Mouse (Mus musculus) neural tube, embryonic 13.5 days (tissue): ENCODE data around the gene Tmem132c. TPM values are rescaled to one million over a fixed set of nuclear protein-coding genes. Genes with fewer than 3 reads are reported as not detected.

Experiments used
- ATAC-seq: fragments of 200-750 bp; cut with Nextera tagmentation; 2 replicates; pipeline ENCODE4 v1.8.0; 2017; ENCODE audit warnings: low read depth, mild to moderate bottlenecking, moderate TSS enrichment, moderate library complexity
- H3K27ac ChIP-seq: fragments of 300-500 bp; sonication (generic); replicated peaks from 2 replicates; pipeline ENCODE4 v1.5.1; 2015; ENCODE audit warnings: moderate library complexity, mild to moderate bottlenecking, inconsistent platforms
- H3K27me3 ChIP-seq: fragments of 300-500 bp; sonication (generic); 2 replicates; pipeline ENCODE4 v1.6.1; 2015; ENCODE audit warnings: mild to moderate bottlenecking, inconsistent platforms
- H3K36me3 ChIP-seq: fragments of 300-500 bp; sonication (generic); 2 replicates; pipeline ENCODE4 v1.6.1; 2015; ENCODE audit warnings: mild to moderate bottlenecking, inconsistent platforms
- H3K4me1 ChIP-seq: fragments of 300-500 bp; sonication (generic); replicated peaks from 2 replicates; pipeline ENCODE4 v1.6.1; 2015; ENCODE audit warnings: inconsistent platforms
- H3K4me2 ChIP-seq: fragments of 300-500 bp; sonication (generic); 2 replicates; pipeline ENCODE4 v1.6.1; 2015; ENCODE audit warnings: inconsistent platforms, mild to moderate bottlenecking, moderate library complexity
- H3K4me3 ChIP-seq: fragments of 300-500 bp; sonication (generic); 2 replicates; pipeline ENCODE4 v1.5.1; 2015; ENCODE audit warnings: mild to moderate bottlenecking, inconsistent platforms
- H3K9ac ChIP-seq: fragments of 300-500 bp; sonication (generic); 2 replicates; pipeline ENCODE4 v1.6.1; 2015; ENCODE audit warnings: moderate library complexity, mild to moderate bottlenecking, inconsistent platforms
- H3K9me3 ChIP-seq: fragments of 300-500 bp; sonication (generic); 2 replicates; pipeline ENCODE4 v1.6.1; 2016; ENCODE audit warnings: inconsistent platforms
- WGBS: fragments of 180-500 bp; shearing (Covaris S2); methylation state at CpG from one replicate; pipeline ENCODE4 v1.1.7; 2015; 5-methylcytosine and 5-hydroxymethylcytosine counted together
- polyA plus RNA-seq: library from polyadenylated mRNA; unstranded; fragments of >200 nt; fragmentation: Nextera tagmentation; extraction: Ambion mirVana; gene quantifications from 2 replicates; pipeline ENCODE4 v1.2.1, GENCODE M21; 2015

The Tmem132c gene
- polyA plus RNA-seq, 1 experiment from 2014 or later = 13.5 TPM

DNA sequence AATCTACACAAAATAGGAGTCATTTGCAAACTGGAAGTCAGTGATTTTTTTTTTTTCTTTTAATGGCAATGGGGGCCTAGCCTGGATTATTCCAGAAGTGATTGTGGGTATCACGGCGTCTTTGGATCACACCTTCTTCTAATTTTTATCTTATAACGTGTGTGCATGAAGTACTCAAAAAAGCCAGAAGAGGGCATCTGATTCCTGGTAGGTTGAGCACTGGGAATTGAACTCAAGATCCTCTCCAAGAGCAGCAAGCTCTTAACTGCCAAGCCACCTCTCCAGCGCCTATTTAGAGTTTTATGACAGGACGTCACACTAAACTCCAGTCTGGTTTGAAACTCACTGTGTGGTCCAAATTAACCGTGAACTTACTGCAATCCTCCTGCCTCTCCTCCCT, 346.2 kb downstream of the Tmem132c start:
- no peak overlapping the region for H3K9ac ChIP-seq
- H3K4me3 ChIP-seq = no peak overlapping the region
- no peaks in the 10 kb centered on the region for H3K4me1 ChIP-seq
- peaks cover 7% of the 10 kb centered on the region; the same call in 1 of the 2 replicates for H3K36me3 ChIP-seq
- no peaks in the 10 kb centered on the region for H3K9me3 ChIP-seq
- no peak overlapping the region for H3K27ac ChIP-seq
- H3K4me2 ChIP-seq = no peak overlapping the region
- no peak for ATAC-seq
- WGBS = 61% methylated on average over 6 of the region's 6 CpGs
- H3K27me3 ChIP-seq = no peaks in the 10 kb centered on the region

DNA sequence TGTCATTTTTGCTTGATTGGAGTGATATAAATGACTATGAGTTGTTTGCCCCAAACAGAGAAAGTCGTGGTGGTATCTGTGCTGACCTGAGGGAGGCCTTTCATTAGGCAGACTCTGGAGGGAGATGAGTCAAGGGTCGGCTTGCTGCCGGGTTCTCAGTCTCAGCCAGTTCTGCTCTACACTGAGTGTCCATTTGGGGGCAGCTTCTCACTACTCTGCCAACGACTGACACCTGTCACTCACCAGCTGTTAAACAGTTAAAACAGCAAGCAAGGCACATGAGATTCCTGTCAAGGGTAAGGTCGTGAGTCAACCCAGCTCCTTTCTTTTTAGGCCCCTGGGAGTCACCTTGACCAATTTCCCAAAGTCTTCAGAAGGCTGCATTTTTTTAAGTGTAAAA, 350.8 kb downstream of the Tmem132c start:
- Histone ChIP-seq H3K9ac (no peak overlapping the region), H3K4me3 (no peak overlapping the region), H3K4me1 (no peaks in the 10 kb centered on the region), H3K27me3 (no peaks in the 10 kb centered on the region), H3K27ac (no peak overlapping the region), H3K36me3 (peaks cover 52% of the 10 kb centered on the region), H3K4me2 (no peak overlapping the region), H3K9me3 (no peaks in the 10 kb centered on the region)
- no peak for ATAC-seq
- WGBS = 80% methylated on average over 5 of the region's 5 CpGs

DNA sequence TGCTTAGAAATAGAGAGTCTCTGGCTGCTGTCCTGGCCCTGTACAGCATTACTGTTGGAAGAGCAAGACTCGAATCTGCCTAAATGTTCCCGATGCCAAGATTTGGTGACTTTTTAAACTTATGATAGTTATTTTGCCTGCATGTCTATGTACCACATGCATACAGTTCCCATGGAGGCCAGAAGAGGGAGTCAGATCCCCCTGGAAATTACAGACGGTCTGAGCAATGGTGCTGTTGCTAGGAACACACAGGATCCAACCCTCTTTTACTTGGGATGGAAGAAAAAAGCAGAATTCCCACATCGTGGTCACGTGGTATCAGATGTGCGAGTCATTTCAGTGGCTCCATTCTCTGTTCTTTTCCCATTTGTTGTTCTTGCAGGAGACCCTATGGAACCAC, 351.2 kb downstream of the Tmem132c start:
- Histone ChIP-seq H3K27ac (no peak overlapping the region), H3K4me2 (no peak overlapping the region), H3K4me3 (no peak overlapping the region), H3K9me3 (no peaks in the 10 kb centered on the region), H3K36me3 (peaks cover 57% of the 10 kb centered on the region), H3K9ac (no peak overlapping the region), H3K27me3 (no peaks in the 10 kb centered on the region), H3K4me1 (no peaks in the 10 kb centered on the region)
- no peak for ATAC-seq
- 82% methylated on average over 6 of the region's 6 CpGs for WGBS

DNA sequence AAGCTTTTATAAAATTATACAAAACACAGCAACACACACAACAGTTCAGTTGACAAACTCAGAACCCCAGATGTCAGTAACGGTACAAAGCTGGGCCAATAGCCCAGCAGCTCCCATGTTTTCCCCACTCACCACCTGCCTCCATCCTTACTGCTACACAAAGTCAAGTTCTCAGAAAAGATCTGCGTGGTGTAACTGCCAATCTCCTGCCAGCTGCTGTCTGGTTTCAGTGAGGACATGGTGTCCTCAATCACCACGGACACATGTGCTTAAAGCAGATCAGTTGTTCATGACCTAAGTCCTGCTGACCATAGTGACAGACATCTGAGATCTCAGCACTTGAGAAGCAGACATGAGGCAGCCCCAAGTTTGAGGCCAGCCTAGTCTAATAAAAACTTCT, 354.1 kb downstream of the Tmem132c start:
- 92% methylated on average over 3 of the region's 3 CpGs for WGBS
- Histone ChIP-seq H3K36me3 (peaks cover 81% of the 10 kb centered on the region), H3K4me3 (no peak overlapping the region)

DNA sequence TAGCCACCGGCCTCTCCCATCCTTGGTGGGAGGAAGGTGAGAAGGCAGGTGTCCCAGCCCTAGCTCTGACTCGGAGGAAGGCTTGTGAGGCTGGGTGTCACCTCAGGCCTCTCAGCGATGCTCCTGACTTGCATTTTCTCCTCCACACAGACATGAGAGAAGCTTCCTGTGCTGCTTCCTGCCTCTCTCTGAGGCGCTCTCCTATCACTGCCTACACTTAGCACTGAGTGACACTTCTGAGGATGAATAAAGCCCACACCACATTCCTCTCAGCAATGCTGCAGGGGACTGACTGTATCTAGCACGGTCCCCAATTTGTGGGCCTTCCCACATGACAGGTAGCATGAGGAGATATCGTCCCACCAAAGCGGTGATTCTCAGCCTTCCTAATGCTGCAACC, 355.3 kb downstream of the Tmem132c start:
- Histone ChIP-seq H3K36me3 (peaks cover 89% of the 10 kb centered on the region), H3K4me2 (no peak overlapping the region), H3K4me1 (no peaks in the 10 kb centered on the region), H3K27ac (no peak overlapping the region), H3K9ac (no peak overlapping the region), H3K9me3 (no peaks in the 10 kb centered on the region), H3K27me3 (no peaks in the 10 kb centered on the region), H3K4me3 (no peak overlapping the region)
- 92% methylated on average over 7 of the region's 7 CpGs for WGBS
- ATAC-seq = no peak

More for the DNA sequence above, 354.1 kb downstream of the Tmem132c start:
- no peak overlapping the region for H3K27ac ChIP-seq
- no peaks in the 10 kb centered on the region for H3K27me3 ChIP-seq
- H3K4me1 ChIP-seq = no peaks in the 10 kb centered on the region
- H3K9ac ChIP-seq = no peak overlapping the region
- ATAC-seq = no peak
- H3K9me3 ChIP-seq = no peaks in the 10 kb centered on the region
- no peak overlapping the region for H3K4me2 ChIP-seq

DNA sequence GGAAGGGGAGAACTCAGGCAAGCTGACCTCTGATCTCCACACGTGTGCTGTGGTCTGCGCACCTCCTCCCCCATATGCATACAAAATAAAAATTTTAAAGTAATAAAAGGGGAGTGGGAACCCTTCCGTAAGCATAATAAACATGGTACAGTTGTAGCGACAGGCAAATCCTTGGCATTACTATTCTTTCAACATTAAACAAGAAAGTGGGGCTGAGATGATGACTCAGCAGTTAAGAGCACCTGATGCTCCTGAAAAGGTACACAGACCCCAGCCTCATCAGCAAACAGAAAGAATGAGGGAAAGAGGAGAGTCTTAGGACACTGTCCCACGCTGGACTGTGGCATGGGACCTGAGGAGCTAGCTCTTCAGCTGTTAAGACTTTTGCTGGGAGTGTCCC, 361.4 kb downstream of the Tmem132c start:
- H3K27ac ChIP-seq = no peak overlapping the region
- WGBS = 90% methylated on average over 5 of the region's 5 CpGs
- no peak for ATAC-seq
- no peaks in the 10 kb centered on the region for H3K27me3 ChIP-seq
- no peak overlapping the region for H3K4me2 ChIP-seq
- H3K4me1 ChIP-seq = no peaks in the 10 kb centered on the region
- no peaks in the 10 kb centered on the region for H3K9me3 ChIP-seq
- H3K36me3 ChIP-seq = peaks cover 94% of the 10 kb centered on the region
- H3K9ac ChIP-seq = no peak overlapping the region
- no peak overlapping the region for H3K4me3 ChIP-seq

DNA sequence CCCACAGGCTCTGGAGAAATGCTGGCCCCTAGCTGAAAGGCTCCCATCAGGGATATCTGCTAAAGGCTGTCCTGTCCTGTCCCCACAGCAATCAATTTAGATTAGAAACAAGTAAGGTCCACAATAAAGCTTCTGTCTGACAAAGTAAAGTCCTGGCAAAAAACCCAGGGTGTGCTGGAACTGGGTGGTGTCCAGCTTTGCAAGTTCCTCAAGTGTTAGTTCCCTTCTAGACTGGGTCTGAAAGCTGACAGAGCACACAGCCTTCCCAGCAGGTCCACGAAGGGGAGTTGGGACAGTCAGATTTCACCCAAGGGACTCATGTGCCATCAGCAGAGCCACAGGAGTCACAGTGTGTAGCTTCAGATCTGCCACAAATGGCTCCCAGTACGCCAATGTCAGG, 365.9 kb downstream of the Tmem132c start:
- Histone ChIP-seq H3K27me3 (no peaks in the 10 kb centered on the region), H3K9me3 (no peaks in the 10 kb centered on the region), H3K4me3 (no peak overlapping the region), H3K4me2 (no peak overlapping the region), H3K9ac (no peak overlapping the region), H3K27ac (no peak overlapping the region), H3K36me3 (peaks cover 58% of the 10 kb centered on the region), H3K4me1 (peaks cover 15% of the 10 kb centered on the region)
- no peak for ATAC-seq
- 93% methylated on average over 2 of the region's 2 CpGs for WGBS

DNA sequence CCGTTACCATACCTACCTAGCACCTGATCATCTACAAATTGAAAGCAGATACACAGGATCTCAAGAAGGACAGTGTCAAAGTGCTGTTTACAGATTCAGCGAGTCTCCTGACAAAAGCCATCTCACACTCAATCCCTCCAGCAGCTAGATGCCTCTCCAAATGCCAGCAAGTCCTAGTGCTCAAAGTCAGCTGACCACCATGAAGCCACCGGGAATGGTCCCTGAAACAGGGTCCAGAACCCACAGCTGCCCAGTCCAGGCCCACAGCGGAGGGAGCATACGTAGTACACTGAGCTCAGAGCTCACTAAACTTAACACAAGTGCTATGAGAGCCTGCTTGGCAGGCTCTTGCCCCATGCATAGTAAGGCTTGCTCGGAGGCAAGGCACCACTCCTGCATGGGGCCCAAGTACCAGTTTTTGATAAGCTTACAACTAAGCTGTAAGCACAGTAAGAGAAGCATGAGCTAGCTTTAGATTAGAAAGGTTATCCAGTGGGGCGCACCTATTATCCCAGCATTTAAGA, 367.6 kb downstream of the Tmem132c start:
- no peak overlapping the region for H3K4me2 ChIP-seq
- H3K36me3 ChIP-seq = peaks cover 41% of the 10 kb centered on the region
- H3K27me3 ChIP-seq = no peaks in the 10 kb centered on the region
- H3K4me1 ChIP-seq = peaks cover 25% of the 10 kb centered on the region
- 91% methylated on average over 7 of the region's 7 CpGs for WGBS
- H3K9me3 ChIP-seq = no peaks in the 10 kb centered on the region
- H3K9ac ChIP-seq = no peak overlapping the region
- no peak overlapping the region for H3K27ac ChIP-seq
- ATAC-seq = no peak
- H3K4me3 ChIP-seq = no peak overlapping the region

DNA sequence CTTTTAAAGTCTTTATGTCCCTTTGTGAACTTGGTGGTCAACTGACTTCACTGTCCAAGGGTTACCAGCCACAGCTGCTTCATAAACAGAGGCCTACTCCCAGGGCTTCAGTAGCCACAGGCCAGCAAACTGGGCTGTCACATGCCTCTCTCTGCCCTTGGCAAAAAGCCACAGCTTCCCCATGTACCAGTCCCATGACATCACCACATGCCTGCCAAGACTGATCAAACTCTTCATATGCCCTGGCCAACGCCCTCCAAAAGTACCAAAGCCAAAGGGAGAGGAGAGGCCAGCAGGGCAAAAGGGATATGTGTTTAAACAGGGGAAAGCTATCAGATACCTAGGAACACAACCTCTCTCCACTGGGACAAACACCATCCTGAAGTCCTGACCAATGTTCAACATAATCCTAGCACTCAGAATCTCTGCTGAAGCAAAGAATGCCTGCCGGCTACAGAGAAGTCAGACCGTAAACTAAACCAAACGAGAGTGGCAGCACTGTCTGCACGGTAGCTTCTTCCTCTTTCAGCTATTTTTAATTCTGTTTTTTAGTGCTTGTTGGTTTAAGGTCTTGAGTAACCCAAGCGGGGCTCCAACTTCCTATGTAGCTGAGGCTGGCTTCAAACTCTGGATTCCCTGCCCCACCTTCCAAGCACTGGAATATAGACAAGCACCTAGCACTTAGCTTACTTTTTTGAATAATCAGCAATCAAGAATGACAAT, 369.3 kb downstream of the Tmem132c start:
- 85% methylated on average over 6 of the region's 6 CpGs for WGBS
- Histone ChIP-seq H3K4me1 (peaks cover 42% of the 10 kb centered on the region), H3K27ac (no peak overlapping the region), H3K36me3 (peaks cover 26% of the 10 kb centered on the region), H3K4me3 (no peak overlapping the region), H3K9ac (no peak overlapping the region), H3K4me2 (no peak overlapping the region), H3K27me3 (no peaks in the 10 kb centered on the region), H3K9me3 (no peaks in the 10 kb centered on the region)
- no peak for ATAC-seq

DNA sequence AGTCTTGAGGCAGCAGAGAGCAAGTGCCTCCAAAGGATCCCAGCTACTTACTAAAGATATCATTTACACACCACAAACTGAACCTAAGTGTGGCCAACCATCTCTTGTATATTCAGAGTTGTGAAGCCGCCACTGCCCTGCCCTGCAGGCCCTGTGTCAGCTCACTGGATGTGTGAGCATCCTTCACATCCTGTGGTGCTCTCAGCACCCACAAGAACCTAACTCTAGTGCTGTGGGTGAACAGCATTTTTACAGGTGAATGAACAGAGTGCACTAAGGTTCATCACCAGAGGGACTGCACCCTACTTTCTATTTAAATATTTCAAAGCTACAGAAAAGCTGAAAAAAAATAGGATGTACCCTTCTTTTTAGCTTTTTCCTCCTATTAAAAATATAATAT, 370.3 kb downstream of the Tmem132c start:
- Histone ChIP-seq H3K4me2 (no peak overlapping the region), H3K9me3 (no peaks in the 10 kb centered on the region), H3K27me3 (no peaks in the 10 kb centered on the region), H3K4me3 (no peak overlapping the region), H3K9ac (peak overlapping the region; percentile 1; the same call in 1 of the 2 replicates), H3K27ac (no peak overlapping the region), H3K36me3 (peaks cover 18% of the 10 kb centered on the region), H3K4me1 (peaks cover 48% of the 10 kb centered on the region)
- ATAC-seq = no peak
- WGBS = 88% methylated on average over 1 of the region's 1 CpGs

DNA sequence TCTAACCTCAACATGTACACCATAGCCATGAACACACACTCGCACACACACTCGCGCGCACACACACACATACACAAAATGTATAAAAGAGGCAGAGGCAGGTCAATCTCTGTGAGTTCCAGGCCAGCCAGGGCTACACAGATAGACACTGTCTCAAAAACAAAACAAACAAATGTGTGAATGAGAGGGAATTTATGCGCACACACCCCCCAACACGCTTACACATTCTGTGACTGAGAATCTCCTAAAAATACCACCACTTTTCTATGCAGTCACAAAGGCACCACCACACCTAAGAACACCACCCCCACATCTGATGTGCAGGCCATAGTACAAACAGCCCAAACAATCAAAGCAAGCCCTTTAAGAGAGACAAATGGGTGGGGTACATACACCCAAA, 370.8 kb downstream of the Tmem132c start:
- Histone ChIP-seq H3K9me3 (no peaks in the 10 kb centered on the region), H3K4me3 (no peak overlapping the region), H3K27me3 (no peaks in the 10 kb centered on the region), H3K9ac (no peak overlapping the region), H3K4me1 (peaks cover 48% of the 10 kb centered on the region), H3K36me3 (peaks cover 13% of the 10 kb centered on the region), H3K27ac (no peak overlapping the region), H3K4me2 (no peak overlapping the region)
- WGBS = 99% methylated on average over 6 of the region's 6 CpGs
- no peak for ATAC-seq
